Mouse (Mus musculus) lung, embryonic 14.5 days (tissue): Measurements from ENCODE around the gene Ulk4. TPM values are rescaled to one million over a fixed set of nuclear protein-coding genes. Genes with fewer than 3 reads are reported as not detected.
A peak's percentile ranks its signal among the peaks of the same experiment; 100 is the strongest.

Experiments
- ATAC-seq: fragments of 200-750 bp; cut with Nextera tagmentation; 2 replicates; pipeline ENCODE4 v1.8.0; 2017; ENCODE audit warnings: mild to moderate bottlenecking, moderate TSS enrichment, moderate library complexity; ENCODE audit not compliant: insufficient read depth
- DNase-seq: peaks from one replicate; pipeline ENCODE4 v3.0.0-alpha.2; 2015
- H3K27ac ChIP-seq: fragments of 300-500 bp; sonication (generic); 2 replicates; pipeline ENCODE4 v1.5.1; 2014; ENCODE audit warnings: low read depth, mild to moderate bottlenecking, moderate library complexity
- H3K27me3 ChIP-seq: fragments of 300-500 bp; sonication (generic); 2 replicates; pipeline ENCODE4 v1.6.1; 2014; ENCODE audit warnings: low read length, control low read depth; ENCODE audit not compliant: insufficient read depth
- H3K36me3 ChIP-seq: fragments of 300-500 bp; sonication (generic); 2 replicates; pipeline ENCODE4 v1.6.1; 2014; ENCODE audit warnings: control low read depth; ENCODE audit not compliant: insufficient read depth
- H3K4me1 ChIP-seq: fragments of 300-500 bp; sonication (generic); 2 replicates; pipeline ENCODE4 v1.6.1; 2014; ENCODE audit warnings: antibody characterized with exemption, control low read depth; ENCODE audit not compliant: insufficient read depth
- H3K4me2 ChIP-seq: fragments of 300-500 bp; sonication (generic); 2 replicates; pipeline ENCODE4 v1.6.1; 2014; ENCODE audit warnings: mild to moderate bottlenecking
- H3K4me3 ChIP-seq: fragments of 300-500 bp; sonication (generic); 2 replicates; pipeline ENCODE4 v1.5.1; 2014; ENCODE audit warnings: low read depth, low read length
- H3K9ac ChIP-seq: fragments of 300-500 bp; sonication (generic); 2 replicates; pipeline ENCODE4 v1.6.1; 2014
- H3K9me3 ChIP-seq: fragments of 300-500 bp; sonication (generic); 2 replicates; pipeline ENCODE4 v1.6.1; 2016; ENCODE audit warnings: low read depth, low read length, control low read depth
- CTCF ChIP-seq: IDR thresholded peaks from 2 replicates; pipeline ENCODE4 v1.5.1; 2016; ENCODE audit warnings: antibody characterized with exemption, low read depth
- WGBS: fragments of 180-500 bp; shearing (Covaris S2); extraction: QIAGEN DNeasy Blood & Tissue Kit; methylation state at CpG from one replicate; pipeline ENCODE4 v1.1.7; 2014; 5-methylcytosine and 5-hydroxymethylcytosine counted together
- polyA plus RNA-seq: library from polyadenylated mRNA; unstranded; fragments of >200 nt; fragmentation: Nextera tagmentation; extraction: Ambion mirVana; gene quantifications from 2 replicates; pipeline ENCODE4 v1.2.1, GENCODE M21; 2014

Ulk4 gene
- polyA plus RNA-seq, 1 experiment from 2014 or later = 125 TPM

- H3K9ac ChIP-seq = no peak overlapping the region
- DNase-seq = no peak
- 18% methylated on average over 3 of the region's 3 CpGs for WGBS
- H3K4me2 ChIP-seq = no peak overlapping the region
- no peak overlapping the region for H3K4me3 ChIP-seq
- H3K36me3 ChIP-seq = no peaks in the 10 kb centered on the region
- H3K27me3 ChIP-seq = no peaks in the 10 kb centered on the region
- no peak for TF ChIP-seq CTCF
- H3K27ac ChIP-seq = no peak overlapping the region
- H3K4me1 ChIP-seq = no peaks in the 10 kb centered on the region
- no peak for ATAC-seq
- no peaks in the 10 kb centered on the region for H3K9me3 ChIP-seq
Measured at GRCm38 (mm10) chr9:121062671-121063070, 214.3 kb downstream of the Ulk4 start.

- H3K27me3 ChIP-seq = no peaks in the 10 kb centered on the region
- DNase-seq (no peak), ATAC-seq (no peak)
- no peak overlapping the region for H3K4me3 ChIP-seq
- no peaks in the 10 kb centered on the region for H3K4me1 ChIP-seq
- no peak overlapping the region for H3K9ac ChIP-seq
- no peak overlapping the region for H3K4me2 ChIP-seq
- H3K36me3 ChIP-seq = no peaks in the 10 kb centered on the region
- WGBS = 41% methylated on average over 12 of the region's 12 CpGs
- no peak for TF ChIP-seq CTCF
- H3K27ac ChIP-seq = no peak overlapping the region
- H3K9me3 ChIP-seq = no peaks in the 10 kb centered on the region
Measured at GRCm38 (mm10) chr9:121061820-121062623, 215.0 kb downstream of the Ulk4 start.

GRCm38 (mm10) chr9:121060331-121060730 is 216.7 kb downstream of the Ulk4 start:
- no peaks in the 10 kb centered on the region for H3K36me3 ChIP-seq
- no peaks in the 10 kb centered on the region for H3K27me3 ChIP-seq
- TF ChIP-seq CTCF = no peak
- H3K9me3 ChIP-seq = no peaks in the 10 kb centered on the region
- 70% methylated on average over 8 of the region's 8 CpGs for WGBS
- H3K4me2 ChIP-seq = no peak overlapping the region
- H3K9ac ChIP-seq = no peak overlapping the region
- H3K27ac ChIP-seq = no peak overlapping the region
- H3K4me3 ChIP-seq = no peak overlapping the region
- DNase-seq (no peak), ATAC-seq (no peak)
- H3K4me1 ChIP-seq = no peaks in the 10 kb centered on the region

- peak; percentile 67 for TF ChIP-seq CTCF
- H3K4me3 ChIP-seq = no peak overlapping the region
- no peak overlapping the region for H3K4me2 ChIP-seq
- no peak overlapping the region for H3K9ac ChIP-seq
- ATAC-seq = no peak
- WGBS = 91% methylated on average over 3 of the region's 3 CpGs
- H3K36me3 ChIP-seq = no peaks in the 10 kb centered on the region
- no peaks in the 10 kb centered on the region for H3K27me3 ChIP-seq
- peak; percentile 62 for DNase-seq
- no peaks in the 10 kb centered on the region for H3K9me3 ChIP-seq
- no peaks in the 10 kb centered on the region for H3K4me1 ChIP-seq
- no peak overlapping the region for H3K27ac ChIP-seq
Measured at GRCm38 (mm10) chr9:121059286-121059685, 217.7 kb downstream of the Ulk4 start.

- DNase-seq (no peak), ATAC-seq (no peak)
- 82% methylated on average over 8 of the region's 8 CpGs for WGBS
- H3K4me1 ChIP-seq = no peaks in the 10 kb centered on the region
- H3K4me2 ChIP-seq = no peak overlapping the region
- no peak overlapping the region for H3K27ac ChIP-seq
- H3K36me3 ChIP-seq = no peaks in the 10 kb centered on the region
- no peaks in the 10 kb centered on the region for H3K27me3 ChIP-seq
- TF ChIP-seq CTCF = peak; percentile 25; the same call in 1 of the 2 replicates
- H3K9ac ChIP-seq = no peak overlapping the region
- H3K4me3 ChIP-seq = no peak overlapping the region
- no peaks in the 10 kb centered on the region for H3K9me3 ChIP-seq
Measured at GRCm38 (mm10) chr9:121058538-121058937, 218.5 kb downstream of the Ulk4 start.

GRCm38 (mm10) chr9:121058116-121058515 is 218.9 kb downstream of the Ulk4 start:
- DNase-seq (peak; percentile 38), ATAC-seq (peak; percentile 71; the same call in 1 of the 2 replicates)
- Histone ChIP-seq H3K4me2 (no peak overlapping the region), H3K27ac (no peak overlapping the region), H3K27me3 (no peaks in the 10 kb centered on the region), H3K9me3 (no peaks in the 10 kb centered on the region), H3K9ac (no peak overlapping the region), H3K36me3 (no peaks in the 10 kb centered on the region), H3K4me1 (no peaks in the 10 kb centered on the region), H3K4me3 (no peak overlapping the region)
- 66% methylated on average over 7 of the region's 7 CpGs for WGBS
- TF ChIP-seq CTCF = no peak

- H3K9me3 ChIP-seq = no peaks in the 10 kb centered on the region
- no peaks in the 10 kb centered on the region for H3K36me3 ChIP-seq
- H3K9ac ChIP-seq = no peak overlapping the region
- H3K4me1 ChIP-seq = no peaks in the 10 kb centered on the region
- peak overlapping the region; percentile 2; the same call in 1 of the 2 replicates for H3K27ac ChIP-seq
- ATAC-seq = no peak
- WGBS = 34% methylated on average over 9 of the region's 9 CpGs
- no peaks in the 10 kb centered on the region for H3K27me3 ChIP-seq
- no peak for DNase-seq
- no peak overlapping the region for H3K4me3 ChIP-seq
- no peak overlapping the region for H3K4me2 ChIP-seq
- no peak for TF ChIP-seq CTCF
Measured at GRCm38 (mm10) chr9:121057401-121057800, 219.6 kb downstream of the Ulk4 start.
